Mouse (Mus musculus) CH12.LX (cell line): ENCODE results near the gene Fam3c.

Experiments used
- CTCF ChIP-seq, 2 experiments: IDR thresholded peaks in 1 of 2; conservative IDR thresholded peaks in 1 of 2; 2 replicates each; pipeline ENCODE4 v1.5.1; 2011 to 2012; ENCODE audit warnings: low read depth in 2 of 2, low read length in 2 of 2, improper control_type of control experiment in 1 of 2, inconsistent platforms in 1 of 2, mild to moderate bottlenecking in 1 of 2, moderate library complexity in 1 of 2
- GABPA ChIP-seq: IDR thresholded peaks from 2 replicates; pipeline ENCODE4 v1.6.1; 2012; ENCODE audit warnings: low read depth, low read length, improper control_type of control experiment, inconsistent platforms; ENCODE audit not compliant: insufficient replicate concordance
- IRF4 ChIP-seq: IDR thresholded peaks from 2 replicates; pipeline ENCODE4 v1.6.1; 2014; ENCODE audit warnings: low read depth, mild to moderate bottlenecking, inconsistent platforms, low read length, improper control_type of control experiment
- KAT2A ChIP-seq: IDR thresholded peaks from 2 replicates; pipeline ENCODE4 v1.6.1; 2012; ENCODE audit warnings: low read length, improper control_type of control experiment, inconsistent platforms; ENCODE audit not compliant: insufficient replicate concordance
- POLR2A ChIP-seq: IDR thresholded peaks from 2 replicates; pipeline ENCODE4 v1.6.1; 2011; ENCODE audit warnings: low read depth, mild to moderate bottlenecking, improper control_type of control experiment, low read length
- POLR2AphosphoS2 ChIP-seq: IDR thresholded peaks from 2 replicates; pipeline ENCODE4 v1.6.1; 2011; ENCODE audit warnings: low read depth, low read length, improper control_type of control experiment
- SMC3 ChIP-seq: IDR thresholded peaks from 2 replicates; pipeline ENCODE4 v1.6.1; 2011; ENCODE audit warnings: low read depth, low read length, improper control_type of control experiment
- TBP ChIP-seq: conservative IDR thresholded peaks from 2 replicates; pipeline ENCODE4 v1.6.1; 2011; ENCODE audit warnings: low read depth, low read length, improper control_type of control experiment
- USF1 ChIP-seq: IDR thresholded peaks from 2 replicates; pipeline ENCODE4 v1.6.1; 2014; ENCODE audit warnings: low read depth, mild to moderate bottlenecking, inconsistent platforms, low read length, improper control_type of control experiment
- USF2 ChIP-seq: conservative IDR thresholded peaks from 2 replicates; pipeline ENCODE4 v1.6.1; 2011; ENCODE audit warnings: low read depth, low read length, improper control_type of control experiment
- ZNF384 ChIP-seq: IDR thresholded peaks from 2 replicates; pipeline ENCODE4 v1.6.1; 2012; ENCODE audit warnings: low read depth, low read length, improper control_type of control experiment, inconsistent platforms

DNA sequence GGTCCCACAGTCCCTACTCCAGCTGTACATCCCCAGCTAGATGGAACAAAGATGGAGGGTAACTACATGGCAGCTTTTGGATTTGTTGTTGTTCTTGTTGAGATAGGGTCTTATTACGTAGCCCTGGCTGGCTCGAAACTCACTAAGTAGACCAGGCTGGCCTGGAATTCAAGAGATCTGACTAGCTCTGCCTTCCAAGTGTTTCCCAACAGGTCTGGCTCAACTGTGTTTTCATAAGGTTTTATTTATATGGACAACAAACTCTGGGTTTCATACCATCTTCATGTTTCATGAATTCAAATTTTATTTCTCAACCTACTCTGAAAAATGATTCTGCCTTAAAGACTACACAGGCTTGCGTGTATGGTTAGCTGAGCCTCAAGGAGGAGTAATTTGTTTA is 7.1 kb downstream of the Fam3c start:
- no peak for TF ChIP-seq USF2
- TF ChIP-seq POLR2A = no peak
- no peak for TF ChIP-seq GABPA
- no peak for TF ChIP-seq ZNF384
- no peak for TF ChIP-seq USF1
- no peak; the same call in 1 of the 2 replicates for TF ChIP-seq POLR2AphosphoS2
- no peak for TF ChIP-seq CTCF (conservative IDR thresholded peaks at IDR 0.05 in 1 of 2, IDR thresholded peaks at IDR 0.05 in 1 of 2; ENCODE audit: low read depth in 2 of 2, low read length in 2 of 2)
- no peak for TF ChIP-seq IRF4
- TF ChIP-seq TBP = no peak
- no peak for TF ChIP-seq SMC3
- TF ChIP-seq KAT2A = no peak
